Comparison of ENCODE assay signal across 12 mouse cellular contexts in the genomic region with DNA sequence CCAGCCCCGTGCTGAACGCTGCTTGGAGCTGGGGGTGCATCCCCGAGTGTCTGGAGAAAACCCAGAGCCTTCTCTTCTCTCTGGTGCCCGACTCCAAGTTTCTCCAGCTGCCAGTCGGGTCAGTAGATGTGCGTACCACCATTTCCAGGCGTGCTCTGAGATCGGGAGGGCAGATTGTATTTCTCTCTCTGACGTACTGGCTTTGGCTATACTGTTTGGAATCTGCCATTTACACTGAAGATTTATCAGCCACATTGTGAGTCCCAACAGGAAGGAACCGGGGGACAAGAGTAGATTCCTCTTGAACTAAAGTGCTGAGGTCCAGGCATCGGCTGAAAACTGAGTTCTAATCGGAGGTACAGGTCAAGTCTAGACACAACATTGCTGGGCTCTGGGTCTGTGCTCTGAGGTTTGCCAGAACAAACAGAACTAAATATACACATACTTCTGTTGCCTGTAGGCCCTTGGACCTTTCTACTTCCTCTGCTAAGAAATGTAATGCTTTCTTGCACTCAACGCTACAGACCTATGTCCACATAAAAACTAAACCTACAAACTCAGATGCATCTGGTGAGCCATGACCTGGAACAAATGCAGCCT. TPM values are rescaled to one million over a fixed set of nuclear protein-coding genes. Genes with fewer than 3 reads are reported as not detected.
DNase-seq lines count a peak whose midpoint lies in the region; ATAC-seq lines count a peak whose summit lies in the region.
"Had no signal": no experiment of that assay in that cellular context is flagged by ENCODE, and none has a peak within 500 bp of the region (broad histone marks: within the 10 kb centered on the region; RNA-seq: fewer than 3 reads in every experiment).

No protein-coding gene starts in this region.

- ATAC-seq in kidney, embryonic 14.5 days (ENCODE audit: low FRiP score, low TSS enrichment), result peak; percentile 71; the same call in 1 of the 2 replicates
- ATAC-seq in common myeloid progenitor, adult 5-6 weeks (replicated peaks; ENCODE audit: low read depth, poor library complexity, severe bottlenecking), result peak; percentile 50
- no peak for ATAC-seq in intestine, embryonic 16.5 days
- ATAC-seq: forebrain, postnatal 0 days had no signal

- no peak overlapping the region for H3K9ac ChIP-seq in kidney, embryonic 14.5 days (ENCODE audit: low read depth, low read length)
- H3K9ac ChIP-seq in intestine, embryonic 16.5 days (ENCODE audit: low read depth, low read length), result 0 out of 2 replicates have a peak overlapping the region, but pooled peaks have one; percentile 2
- H3K9ac ChIP-seq: forebrain, postnatal 0 days; hindbrain, embryonic 15.5 days had no signal

- H3K4me1 ChIP-seq in kidney, embryonic 14.5 days (ENCODE audit: control insufficient read depth, insufficient read depth, low read length), result 0 out of 2 replicates have a peak, but pooled peaks cover 6% of the 10 kb centered on the region
- peaks cover 10% of the 10 kb centered on the region for H3K4me1 ChIP-seq in intestine, embryonic 16.5 days (ENCODE audit: control insufficient read depth, insufficient read depth, low read length)
- H3K4me1 ChIP-seq: hindbrain, embryonic 15.5 days had no signal

- peak overlapping the region; percentile 32 for H3K4me2 ChIP-seq in kidney, embryonic 14.5 days (replicated peaks; ENCODE audit: low read depth, low read length)
- H3K4me2 ChIP-seq in intestine, embryonic 16.5 days (ENCODE audit: low read depth, low read length), result peak overlapping the region; percentile 38
- H3K4me2 ChIP-seq: hindbrain, embryonic 15.5 days had no signal

- no peaks in the 10 kb centered on the region for H3K9me3 ChIP-seq in kidney, embryonic 14.5 days (ENCODE audit: control insufficient read depth, low read length)
- H3K9me3 ChIP-seq in intestine, embryonic 16.5 days (ENCODE audit: control insufficient read depth, low read length), result no peaks in the 10 kb centered on the region
- H3K9me3 ChIP-seq: hindbrain, embryonic 15.5 days had no signal

- no peaks in the 10 kb centered on the region for H3K27me3 ChIP-seq in kidney, embryonic 14.5 days (ENCODE audit: control insufficient read depth, insufficient read depth, low read length)
- no peaks in the 10 kb centered on the region for H3K27me3 ChIP-seq in intestine, embryonic 16.5 days (replicated peaks; ENCODE audit: control insufficient read depth, insufficient read depth, low read length)
- H3K27me3 ChIP-seq: hindbrain, embryonic 15.5 days had no signal

- DNase-seq in embryo, embryonic 10.5 days (ENCODE audit: low spot score), result peak; percentile 11
- DNase-seq in embryo, embryonic 9.5 days (ENCODE audit: extremely low spot score), result no peak
- DNase-seq in kidney, postnatal 25 days, result no peak
- DNase-seq in cerebellum, postnatal 25 days, result no peak
- no peak for DNase-seq in right cerebral cortex, postnatal 14 days
- DNase-seq: cerebellum, postnatal 36 days; forebrain, postnatal 0 days had no signal

- 23% methylated on average over 13 of the region's 13 CpGs for WGBS in kidney, embryonic 14.5 days
- 45% methylated on average over 13 of the region's 13 CpGs for whole genome bisulfite sequencing in intestine, embryonic 16.5 days

- peak overlapping the region; percentile 12; the same call in 1 of the 2 replicates for H3K4me3 ChIP-seq in kidney, embryonic 14.5 days (ENCODE audit: low read length)
- H3K4me3 ChIP-seq in intestine, embryonic 16.5 days (ENCODE audit: low read length), result no peak overlapping the region
- H3K4me3 ChIP-seq: hindbrain, embryonic 15.5 days had no signal

- peak overlapping the region; percentile 47; the same call in 1 of the 2 replicates for H3K27ac ChIP-seq in kidney, embryonic 14.5 days (ENCODE audit: low read depth, low read length)
- no peak overlapping the region for H3K27ac ChIP-seq in intestine, embryonic 16.5 days (ENCODE audit: low read length)
- H3K27ac ChIP-seq: hindbrain, embryonic 15.5 days; macrophage had no signal

- no peaks in the 10 kb centered on the region for H3K36me3 ChIP-seq in kidney, embryonic 14.5 days (ENCODE audit: control insufficient read depth, insufficient read depth, low read length)
- H3K36me3 ChIP-seq in intestine, embryonic 16.5 days (ENCODE audit: control insufficient read depth, insufficient read depth, low read length), result no peaks in the 10 kb centered on the region
- H3K36me3 ChIP-seq: hindbrain, embryonic 15.5 days had no signal

RNA-seq across cellular contexts. Expression of a gene that starts 33.8 kb away (rescaled TPM):
- polyA plus RNA-seq in kidney, embryonic 14.5 days (2014; fragmentation: Nextera tagmentation; extraction: Ambion mirVana), result 36.9 and 56.8 TPM in 2 replicates
- total RNA-seq in common myeloid progenitor, adult 5-6 weeks (2017), result 46.7 and 48.3 TPM in 2 replicates
- 31.2 and 35.5 TPM in 2 replicates for polyA plus RNA-seq in intestine, embryonic 16.5 days (2015; fragmentation: Nextera tagmentation; extraction: Ambion mirVana)
